Mouse (Mus musculus) heart, postnatal 0 days (tissue): ENCODE data around the gene Chek2.

Source experiments
- CTCF ChIP-seq: IDR thresholded peaks from 2 replicates; pipeline ENCODE4 v1.5.1; 2016; ENCODE audit warnings: antibody characterized with exemption, control low read depth, low read depth
- EP300 ChIP-seq: IDR thresholded peaks from 2 replicates; pipeline ENCODE4 v1.6.1; 2016; ENCODE audit warnings: antibody characterized with exemption, low read depth

GRCm38 (mm10) chr5:110860445-110860844 is 20.7 kb downstream of the Chek2 start:
- no peak for TF ChIP-seq CTCF
- no peak for TF ChIP-seq EP300
